Mouse (Mus musculus): ENCODE measurements around the gene Sh2b1.

Sh2b1 gene

GRCm38 (mm10) chr7:126418496-126418895, 56.7 kb downstream of the Sh2b1 start:
- no peak for DNase-seq (ENCODE audit: low spot score)

GRCm38 (mm10) chr7:126417606-126418005, 57.6 kb downstream of the Sh2b1 start:
- DNase-seq (ENCODE audit: low spot score): no peak

GRCm38 (mm10) chr7:126417045-126417444, 58.2 kb downstream of the Sh2b1 start:
- DNase-seq (ENCODE audit: low spot score): no peak

All from urinary bladder, postnatal 10 days (tissue).